Mouse (Mus musculus) limb, embryonic 15.5 days (tissue): ENCODE measurements around the gene Dda1. TPM values are rescaled to one million over a fixed set of nuclear protein-coding genes. Genes with fewer than 3 reads are reported as not detected.

ENCODE experiments used
- ATAC-seq: fragments of 200-750 bp; cut with Nextera tagmentation; 2 replicates; pipeline ENCODE4 v1.8.0; 2017; ENCODE audit warnings: low read depth, moderate TSS enrichment; ENCODE audit not compliant: insufficient number of reproducible peaks, low FRiP score, low TSS enrichment
- H3K27ac ChIP-seq: fragments of 300-500 bp; sonication (generic); 2 replicates; pipeline ENCODE4 v1.5.1; 2015; ENCODE audit warnings: moderate library complexity, mild to moderate bottlenecking, inconsistent platforms
- H3K27me3 ChIP-seq: fragments of 300-500 bp; sonication (generic); 2 replicates; pipeline ENCODE4 v1.6.1; 2015; ENCODE audit warnings: inconsistent platforms
- H3K36me3 ChIP-seq: fragments of 300-500 bp; sonication (generic); 2 replicates; pipeline ENCODE4 v1.6.1; 2015; ENCODE audit warnings: inconsistent platforms
- H3K4me1 ChIP-seq: fragments of 300-500 bp; sonication (generic); 2 replicates; pipeline ENCODE4 v1.6.1; 2015; ENCODE audit warnings: inconsistent platforms
- H3K4me2 ChIP-seq: fragments of 300-500 bp; sonication (generic); 2 replicates; pipeline ENCODE4 v1.6.1; 2015; ENCODE audit warnings: mild to moderate bottlenecking, inconsistent platforms
- H3K4me3 ChIP-seq: fragments of 300-500 bp; sonication (generic); 2 replicates; pipeline ENCODE4 v1.5.1; 2015; ENCODE audit warnings: mild to moderate bottlenecking, inconsistent platforms
- H3K9ac ChIP-seq: fragments of 300-500 bp; sonication (generic); 2 replicates; pipeline ENCODE4 v1.6.1; 2015; ENCODE audit warnings: inconsistent platforms
- H3K9me3 ChIP-seq: fragments of 300-500 bp; sonication (generic); 2 replicates; pipeline ENCODE4 v1.6.1; 2016; ENCODE audit warnings: inconsistent platforms
- WGBS: fragments of 180-500 bp; shearing (Covaris S2); methylation state at CpG from one replicate; pipeline ENCODE4 v1.1.7; 2015; 5-methylcytosine and 5-hydroxymethylcytosine counted together
- polyA plus RNA-seq: library from polyadenylated mRNA; unstranded; fragments of >200 nt; fragmentation: Nextera tagmentation; extraction: Ambion mirVana; gene quantifications from 2 replicates; pipeline ENCODE4 v1.2.1, GENCODE M21; 2015

Dda1 gene
- polyA plus RNA-seq, 1 experiment from 2014 or later = 98.4 TPM

- no peak overlapping the region for H3K27ac ChIP-seq
- 49% methylated on average over 8 of the region's 8 CpGs for WGBS
- no peaks in the 10 kb centered on the region for H3K9me3 ChIP-seq
- H3K36me3 ChIP-seq = peaks cover 31% of the 10 kb centered on the region
- no peak for ATAC-seq
- no peak overlapping the region for H3K4me2 ChIP-seq
- no peaks in the 10 kb centered on the region for H3K27me3 ChIP-seq
- H3K4me3 ChIP-seq = no peak overlapping the region
- H3K9ac ChIP-seq = no peak overlapping the region
- peaks cover 26% of the 10 kb centered on the region for H3K4me1 ChIP-seq
Observed at GRCm38 (mm10) chr8:71483932-71484331, 14.9 kb downstream of the Dda1 start.

DNA sequence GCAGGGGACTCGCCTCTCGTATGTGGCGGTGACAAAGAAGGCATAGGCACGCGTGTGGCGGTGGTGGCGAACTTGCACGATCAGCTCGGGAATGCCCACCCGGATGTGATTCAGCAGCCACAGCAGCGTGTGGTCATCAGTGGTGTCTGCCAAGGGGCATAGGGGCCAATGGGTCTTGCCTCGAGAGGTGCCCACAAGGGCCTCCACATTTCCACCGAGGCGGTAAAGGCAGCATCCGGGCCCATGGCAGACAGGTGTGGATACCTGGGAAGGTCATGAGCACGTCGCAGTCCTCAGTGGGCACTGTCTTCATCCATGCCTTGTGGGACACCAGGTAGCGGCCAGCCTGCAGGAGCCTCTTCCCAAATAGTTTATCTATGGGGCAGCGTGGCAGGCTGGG, 15.7 kb downstream of the Dda1 start:
- Histone ChIP-seq H3K9me3 (no peaks in the 10 kb centered on the region), H3K4me2 (0 out of 2 replicates have a peak overlapping the region, but pooled peaks have one; percentile 88), H3K36me3 (peaks cover 23% of the 10 kb centered on the region), H3K4me3 (peak overlapping the region; percentile 73), H3K27me3 (no peaks in the 10 kb centered on the region), H3K27ac (no peak overlapping the region), H3K9ac (no peak overlapping the region), H3K4me1 (peaks cover 34% of the 10 kb centered on the region)
- WGBS = 93% methylated on average over 19 of the region's 19 CpGs
- ATAC-seq = no peak

- Histone ChIP-seq H3K4me1 (peaks cover 37% of the 10 kb centered on the region), H3K27me3 (no peaks in the 10 kb centered on the region), H3K36me3 (peaks cover 23% of the 10 kb centered on the region), H3K27ac (0 out of 2 replicates have a peak within 1 kb of the TSS, but pooled peaks have one; percentile 48), H3K4me3 (peak within 1 kb of the TSS; percentile 73), H3K9ac (peak within 1 kb of the TSS; percentile 81), H3K9me3 (no peaks in the 10 kb centered on the region), H3K4me2 (peak within 1 kb of the TSS; percentile 88)
- ATAC-seq = peak; percentile 22; the same call in 1 of the 2 replicates
- WGBS = 5% methylated on average over 53 of the region's 58 CpGs
Observed at GRCm38 (mm10) chr8:71485142-71486135, 16.4 kb downstream of the Dda1 start, which contains the start of gene Ano8. Gene Ano8, minus strand, starts transcription at chr8:71485963.

DNA sequence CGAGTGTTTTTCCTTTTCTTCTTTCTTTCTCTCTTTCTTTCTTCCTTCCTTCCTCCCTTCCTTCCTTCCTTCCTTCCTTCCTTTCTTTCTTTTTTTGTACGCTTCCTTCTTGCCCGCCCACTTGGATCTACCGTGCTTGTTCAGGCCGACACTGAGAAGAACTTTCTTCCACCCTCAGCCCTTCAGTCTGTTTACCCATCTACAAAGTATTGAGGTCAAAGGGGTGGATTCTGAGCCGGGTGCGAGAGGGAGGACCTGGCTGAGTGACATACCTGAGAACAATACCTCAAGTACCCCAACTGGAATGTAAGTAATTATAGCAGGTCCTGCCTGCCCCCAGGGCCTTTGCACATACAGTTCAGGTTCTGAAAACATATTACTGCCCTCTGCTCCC, 17.1 kb downstream of the Dda1 start:
- H3K27ac ChIP-seq = 0 out of 2 replicates have a peak overlapping the region, but pooled peaks have one; percentile 38
- H3K4me2 ChIP-seq = peak overlapping the region; percentile 88
- 12% methylated on average over 7 of the region's 7 CpGs for WGBS
- H3K9ac ChIP-seq = no peak overlapping the region
- ATAC-seq = no peak
- H3K9me3 ChIP-seq = no peaks in the 10 kb centered on the region
- H3K4me3 ChIP-seq = peak overlapping the region; percentile 73
- H3K27me3 ChIP-seq = no peaks in the 10 kb centered on the region
- H3K36me3 ChIP-seq = peaks cover 23% of the 10 kb centered on the region
- peaks cover 37% of the 10 kb centered on the region for H3K4me1 ChIP-seq

GRCm38 (mm10) chr8:71487691-71488445, 18.9 kb downstream of the Dda1 start, which contains the start of gene Gtpbp3:
Gene Gtpbp3, plus strand, starts transcription at chr8:71488103.
- under 1% methylated on average over 33 of the region's 33 CpGs for WGBS
- ATAC-seq = no peak; the same call in 1 of the 2 replicates
- no peaks in the 10 kb centered on the region for H3K27me3 ChIP-seq
- H3K27ac ChIP-seq = peak within 1 kb of the TSS; percentile 94
- H3K4me1 ChIP-seq = peaks cover 37% of the 10 kb centered on the region
- H3K4me3 ChIP-seq = peak within 1 kb of the TSS; percentile 74
- H3K9ac ChIP-seq = peak within 1 kb of the TSS; percentile 67
- peaks cover 30% of the 10 kb centered on the region for H3K36me3 ChIP-seq
- peak within 1 kb of the TSS; percentile 97 for H3K4me2 ChIP-seq
- no peaks in the 10 kb centered on the region for H3K9me3 ChIP-seq

DNA sequence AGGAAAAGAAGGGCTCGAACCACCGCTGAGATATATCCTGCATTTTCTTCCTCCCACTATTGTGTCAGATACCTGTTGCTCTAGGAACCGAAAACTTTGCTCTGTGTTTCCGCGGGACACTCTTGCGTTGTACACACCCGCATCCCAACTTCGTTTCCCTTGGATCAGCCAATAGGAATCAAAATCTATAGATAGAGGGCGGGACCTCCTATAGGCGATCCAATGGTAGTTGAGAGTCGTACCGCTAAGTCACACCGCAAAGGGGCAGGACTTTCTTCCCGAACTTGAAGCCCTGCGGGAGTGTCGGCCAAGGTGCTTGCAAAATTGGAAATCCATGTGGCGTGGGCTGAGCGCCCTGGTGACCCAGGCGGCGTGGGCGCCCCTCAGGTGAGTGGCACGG, 19.5 kb downstream of the Dda1 start:
- Histone ChIP-seq H3K9ac (peak overlapping the region; percentile 67), H3K27ac (peak overlapping the region; percentile 94), H3K9me3 (no peaks in the 10 kb centered on the region), H3K4me3 (peak overlapping the region; percentile 74), H3K36me3 (peaks cover 34% of the 10 kb centered on the region), H3K4me1 (peaks cover 37% of the 10 kb centered on the region), H3K4me2 (peak overlapping the region; percentile 97), H3K27me3 (no peaks in the 10 kb centered on the region)
- ATAC-seq = peak; percentile 87
- under 1% methylated on average over 22 of the region's 22 CpGs for WGBS

DNA sequence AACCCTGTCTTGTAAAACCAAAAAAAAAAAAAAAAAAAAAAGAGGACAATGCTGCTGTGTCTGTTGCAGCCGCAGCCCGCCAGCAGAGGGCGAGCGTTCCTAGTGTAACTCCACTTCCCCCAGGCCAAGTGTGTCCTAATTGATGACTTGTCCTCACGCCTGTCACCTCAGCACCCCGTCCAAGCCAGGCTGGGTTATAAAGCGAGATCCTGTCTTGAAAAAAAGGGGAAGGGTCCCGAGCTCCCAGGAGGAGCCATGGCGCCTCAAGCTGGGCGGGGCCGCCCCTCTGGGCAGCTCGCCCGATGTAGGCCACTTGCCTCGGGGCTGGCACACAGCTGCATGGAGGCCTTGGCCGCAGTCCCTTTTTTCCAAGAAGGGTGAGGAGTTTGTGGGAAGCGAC, 26.0 kb downstream of the Dda1 start:
- H3K4me3 ChIP-seq = 0 out of 2 replicates have a peak overlapping the region, but pooled peaks have one; percentile 8
- H3K27me3 ChIP-seq = no peaks in the 10 kb centered on the region
- H3K9ac ChIP-seq = no peak overlapping the region
- H3K36me3 ChIP-seq = peaks cover 42% of the 10 kb centered on the region
- H3K4me1 ChIP-seq = peaks cover 44% of the 10 kb centered on the region
- peak overlapping the region; percentile 63; the same call in 1 of the 2 replicates for H3K27ac ChIP-seq
- peak; percentile 56 for ATAC-seq
- 9% methylated on average over 15 of the region's 16 CpGs for WGBS
- no peaks in the 10 kb centered on the region for H3K9me3 ChIP-seq
- peak overlapping the region; percentile 39 for H3K4me2 ChIP-seq

GRCm38 (mm10) chr8:71495811-71496210, 26.8 kb downstream of the Dda1 start:
- 91% methylated on average over 5 of the region's 5 CpGs for WGBS
- peak overlapping the region; percentile 67 for H3K27ac ChIP-seq
- peaks cover 46% of the 10 kb centered on the region for H3K4me1 ChIP-seq
- H3K9me3 ChIP-seq = no peaks in the 10 kb centered on the region
- H3K9ac ChIP-seq = no peak overlapping the region
- no peak overlapping the region for H3K4me2 ChIP-seq
- H3K36me3 ChIP-seq = peaks cover 34% of the 10 kb centered on the region
- no peak overlapping the region for H3K4me3 ChIP-seq
- no peak for ATAC-seq
- no peaks in the 10 kb centered on the region for H3K27me3 ChIP-seq

GRCm38 (mm10) chr8:71496481-71496880, 27.5 kb downstream of the Dda1 start:
- no peak overlapping the region for H3K4me2 ChIP-seq
- WGBS = 39% methylated on average over 11 of the region's 11 CpGs
- peaks cover 28% of the 10 kb centered on the region for H3K36me3 ChIP-seq
- H3K4me1 ChIP-seq = peaks cover 46% of the 10 kb centered on the region
- H3K9me3 ChIP-seq = no peaks in the 10 kb centered on the region
- no peak for ATAC-seq
- no peak overlapping the region for H3K9ac ChIP-seq
- H3K27ac ChIP-seq = peak overlapping the region; percentile 67
- H3K27me3 ChIP-seq = no peaks in the 10 kb centered on the region
- no peak overlapping the region for H3K4me3 ChIP-seq

GRCm38 (mm10) chr8:71497077-71497645, 28.2 kb downstream of the Dda1 start:
- ATAC-seq = no peak
- Histone ChIP-seq H3K36me3 (peaks cover 22% of the 10 kb centered on the region), H3K9ac (no peak overlapping the region), H3K4me3 (no peak overlapping the region), H3K4me2 (no peak overlapping the region), H3K4me1 (peaks cover 46% of the 10 kb centered on the region), H3K27me3 (no peaks in the 10 kb centered on the region), H3K9me3 (no peaks in the 10 kb centered on the region), H3K27ac (peak overlapping the region; percentile 43)
- WGBS = 93% methylated on average over 1 of the region's 1 CpGs

- no peak overlapping the region for H3K9ac ChIP-seq
- WGBS = 16% methylated on average over 15 of the region's 15 CpGs
- H3K4me1 ChIP-seq = peaks cover 46% of the 10 kb centered on the region
- no peak overlapping the region for H3K4me2 ChIP-seq
- H3K36me3 ChIP-seq = peaks cover 14% of the 10 kb centered on the region
- H3K4me3 ChIP-seq = no peak overlapping the region
- H3K27ac ChIP-seq = peak overlapping the region; percentile 22
- ATAC-seq = no peak
- H3K9me3 ChIP-seq = no peaks in the 10 kb centered on the region
- H3K27me3 ChIP-seq = no peaks in the 10 kb centered on the region
Observed at GRCm38 (mm10) chr8:71497881-71498501, 29.0 kb downstream of the Dda1 start.
